Mouse (Mus musculus): ENCODE measurements around the gene Krt42. TPM values are rescaled to one million over a fixed set of nuclear protein-coding genes. Genes with fewer than 3 reads are reported as not detected.
A peak's percentile ranks its signal among the peaks of the same experiment; 100 is the strongest.

The Krt42 gene
- polyA plus RNA-seq, 1 experiment from 2014 or later, result not detected

GRCm38 (mm10) chr11:100301292-100301691 is 31.6 kb upstream of the Krt42 start:
- no peaks in the 10 kb centered on the region for H3K36me3 ChIP-seq (ENCODE audit: control insufficient read depth, insufficient read depth, low read length)
- H3K4me2 ChIP-seq (ENCODE audit: low read depth, low read length), result no peak overlapping the region
- no peaks in the 10 kb centered on the region for H3K9me3 ChIP-seq (ENCODE audit: control insufficient read depth, low read length)
- H3K4me1 ChIP-seq (ENCODE audit: control insufficient read depth, insufficient read depth, low read length), result 0 out of 2 replicates have a peak, but pooled peaks cover 5% of the 10 kb centered on the region
- H3K27ac ChIP-seq (ENCODE audit: low read length), result no peak overlapping the region
- WGBS, result 74% methylated on average over 5 of the region's 5 CpGs
- H3K4me3 ChIP-seq (ENCODE audit: low read length), result no peak overlapping the region
- no peaks in the 10 kb centered on the region for H3K27me3 ChIP-seq (replicated peaks; ENCODE audit: control insufficient read depth, insufficient read depth, low read length)
- no peak overlapping the region for H3K9ac ChIP-seq (ENCODE audit: low read depth, low read length)
- ATAC-seq, result no peak

DNA sequence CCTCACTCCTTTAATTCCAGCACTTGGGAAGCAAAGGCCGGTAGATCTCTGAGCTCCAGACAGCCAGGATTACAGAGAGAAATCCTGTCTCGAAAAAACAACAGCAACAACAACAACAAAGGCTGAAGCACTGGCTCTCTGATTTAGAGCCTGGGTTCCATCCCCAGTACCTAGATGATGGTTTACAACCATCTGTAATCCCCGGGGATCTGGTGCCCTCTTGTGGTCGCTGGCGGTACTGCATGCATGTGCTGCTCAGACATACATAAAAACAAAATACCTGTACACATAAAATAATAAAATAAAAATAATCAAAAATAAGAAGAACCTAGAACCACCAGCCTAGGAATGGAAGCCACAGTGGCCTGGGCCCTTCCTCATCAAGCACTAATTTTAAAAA is 30.6 kb upstream of the Krt42 start:
- no peaks in the 10 kb centered on the region for H3K36me3 ChIP-seq (ENCODE audit: control insufficient read depth, insufficient read depth, low read length)
- 9% methylated on average over 5 of the region's 5 CpGs for WGBS
- ATAC-seq, result no peak
- 0 out of 2 replicates have a peak, but pooled peaks cover 7% of the 10 kb centered on the region for H3K4me1 ChIP-seq (ENCODE audit: control insufficient read depth, insufficient read depth, low read length)
- H3K4me2 ChIP-seq (ENCODE audit: low read depth, low read length), result no peak overlapping the region
- H3K4me3 ChIP-seq (ENCODE audit: low read length), result no peak overlapping the region
- no peak overlapping the region for H3K27ac ChIP-seq (ENCODE audit: low read length)
- no peaks in the 10 kb centered on the region for H3K27me3 ChIP-seq (replicated peaks; ENCODE audit: control insufficient read depth, insufficient read depth, low read length)
- H3K9me3 ChIP-seq (ENCODE audit: control insufficient read depth, low read length), result no peaks in the 10 kb centered on the region
- no peak overlapping the region for H3K9ac ChIP-seq (ENCODE audit: low read depth, low read length)

GRCm38 (mm10) chr11:100298274-100299036 is 28.8 kb upstream of the Krt42 start:
- Histone ChIP-seq H3K4me3 (ENCODE audit: low read length) (0 out of 2 replicates have a peak overlapping the region, but pooled peaks have one; percentile 6), H3K27me3 (replicated peaks; ENCODE audit: control insufficient read depth, insufficient read depth, low read length) (no peaks in the 10 kb centered on the region), H3K9me3 (ENCODE audit: control insufficient read depth, low read length) (no peaks in the 10 kb centered on the region), H3K36me3 (ENCODE audit: control insufficient read depth, insufficient read depth, low read length) (no peaks in the 10 kb centered on the region), H3K4me1 (ENCODE audit: control insufficient read depth, insufficient read depth, low read length) (0 out of 2 replicates have a peak, but pooled peaks cover 9% of the 10 kb centered on the region), H3K4me2 (ENCODE audit: low read depth, low read length) (peak overlapping the region; percentile 41; the same call in 1 of the 2 replicates), H3K27ac (ENCODE audit: low read length) (no peak overlapping the region), H3K9ac (ENCODE audit: low read depth, low read length) (no peak overlapping the region)
- WGBS, result 18% methylated on average over 18 of the region's 18 CpGs
- peak; percentile 52; the same call in 1 of the 2 replicates for ATAC-seq

DNA sequence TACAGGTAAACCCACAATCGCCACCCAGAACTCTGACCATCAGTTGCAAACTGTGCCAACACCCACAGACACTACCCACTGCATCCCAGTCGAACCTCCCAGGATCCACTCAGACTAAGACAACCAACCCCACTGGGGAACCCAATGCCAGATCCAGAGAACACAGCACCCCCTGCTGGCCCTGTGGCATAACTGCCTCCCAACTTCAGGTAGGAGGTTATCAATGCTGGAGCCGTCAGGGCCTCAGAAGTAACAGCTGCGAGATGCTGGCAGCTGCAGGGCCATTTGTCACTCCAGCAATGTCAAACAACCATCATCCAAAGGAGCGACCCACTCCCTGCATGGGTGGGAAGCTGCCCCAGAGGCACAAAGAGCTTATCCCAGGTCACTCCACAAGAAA is 28.1 kb upstream of the Krt42 start:
- H3K4me1 ChIP-seq (ENCODE audit: control insufficient read depth, insufficient read depth, low read length), result 0 out of 2 replicates have a peak, but pooled peaks cover 9% of the 10 kb centered on the region
- H3K36me3 ChIP-seq (ENCODE audit: control insufficient read depth, insufficient read depth, low read length), result no peaks in the 10 kb centered on the region
- H3K4me3 ChIP-seq (ENCODE audit: low read length), result no peak overlapping the region
- H3K4me2 ChIP-seq (ENCODE audit: low read depth, low read length), result peak overlapping the region; percentile 41; the same call in 1 of the 2 replicates
- 40% methylated on average over 5 of the region's 5 CpGs for WGBS
- H3K27me3 ChIP-seq (replicated peaks; ENCODE audit: control insufficient read depth, insufficient read depth, low read length), result no peaks in the 10 kb centered on the region
- H3K9ac ChIP-seq (ENCODE audit: low read depth, low read length), result no peak overlapping the region
- ATAC-seq, result no peak
- H3K9me3 ChIP-seq (ENCODE audit: control insufficient read depth, low read length), result no peaks in the 10 kb centered on the region
- no peak overlapping the region for H3K27ac ChIP-seq (ENCODE audit: low read length)

DNA sequence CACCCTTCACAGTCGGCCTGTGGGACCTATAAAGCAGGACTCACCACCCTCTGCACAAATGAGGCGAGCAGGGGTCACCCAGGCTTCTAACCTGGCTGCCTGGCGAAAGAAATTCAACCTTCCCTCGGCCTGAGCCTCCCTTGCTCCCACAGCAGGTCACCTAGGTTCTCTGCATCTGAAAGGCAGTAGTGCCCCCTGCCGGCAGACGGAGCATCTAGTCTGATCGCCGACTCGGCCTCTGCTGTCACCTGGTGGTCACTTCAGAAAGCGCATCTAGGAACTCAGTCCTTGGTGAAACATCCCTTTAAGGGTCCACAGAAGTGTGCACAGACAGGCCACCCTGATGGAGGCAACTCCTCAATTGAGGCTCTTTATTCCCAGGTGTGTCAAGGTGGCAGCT is 25.6 kb upstream of the Krt42 start:
- H3K36me3 ChIP-seq (ENCODE audit: control insufficient read depth, insufficient read depth, low read length), result no peaks in the 10 kb centered on the region
- ATAC-seq, result peak; percentile 59
- H3K4me3 ChIP-seq (ENCODE audit: low read length), result no peak overlapping the region
- 0 out of 2 replicates have a peak overlapping the region, but pooled peaks have one; percentile 24 for H3K9ac ChIP-seq (ENCODE audit: low read depth, low read length)
- 3% methylated on average over 10 of the region's 10 CpGs for WGBS
- H3K27ac ChIP-seq (ENCODE audit: low read length), result no peak overlapping the region
- H3K4me1 ChIP-seq (ENCODE audit: control insufficient read depth, insufficient read depth, low read length), result peaks cover 13% of the 10 kb centered on the region
- H3K9me3 ChIP-seq (ENCODE audit: control insufficient read depth, low read length), result no peaks in the 10 kb centered on the region
- no peak overlapping the region for H3K4me2 ChIP-seq (ENCODE audit: low read depth, low read length)
- no peaks in the 10 kb centered on the region for H3K27me3 ChIP-seq (replicated peaks; ENCODE audit: control insufficient read depth, insufficient read depth, low read length)

DNA sequence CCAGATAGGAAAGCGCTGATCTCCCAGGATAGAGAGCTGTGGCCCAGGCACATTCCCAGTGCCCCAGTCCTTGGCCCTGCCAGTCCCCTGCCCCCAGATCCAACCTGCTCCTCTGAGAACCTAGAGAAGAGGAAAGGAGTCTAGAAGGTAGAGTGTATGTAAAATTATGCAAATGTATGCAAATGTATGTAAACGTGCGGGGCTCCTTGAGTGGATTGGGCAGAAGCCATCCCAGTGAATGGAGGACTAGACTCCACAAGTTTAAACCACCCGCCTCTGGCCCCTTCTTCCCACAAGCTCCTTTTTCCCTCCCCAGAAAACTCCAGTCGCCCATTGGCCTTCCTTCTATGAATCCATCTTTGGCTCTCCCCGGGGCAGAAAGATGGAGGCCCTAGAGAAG is 23.2 kb upstream of the Krt42 start:
- no peak for ATAC-seq
- H3K9ac ChIP-seq (ENCODE audit: low read depth, low read length), result no peak overlapping the region
- H3K36me3 ChIP-seq (ENCODE audit: control insufficient read depth, insufficient read depth, low read length), result no peaks in the 10 kb centered on the region
- WGBS, result 66% methylated on average over 6 of the region's 6 CpGs
- no peaks in the 10 kb centered on the region for H3K9me3 ChIP-seq (ENCODE audit: control insufficient read depth, low read length)
- no peak overlapping the region for H3K27ac ChIP-seq (ENCODE audit: low read length)
- no peaks in the 10 kb centered on the region for H3K27me3 ChIP-seq (replicated peaks; ENCODE audit: control insufficient read depth, insufficient read depth, low read length)
- H3K4me3 ChIP-seq (ENCODE audit: low read length), result no peak overlapping the region
- peaks cover 26% of the 10 kb centered on the region for H3K4me1 ChIP-seq (ENCODE audit: control insufficient read depth, insufficient read depth, low read length)
- H3K4me2 ChIP-seq (ENCODE audit: low read depth, low read length), result no peak overlapping the region

- Histone ChIP-seq H3K4me3 (ENCODE audit: low read length) (no peak overlapping the region), H3K9me3 (ENCODE audit: control insufficient read depth, low read length) (no peaks in the 10 kb centered on the region), H3K9ac (ENCODE audit: low read depth, low read length) (peak overlapping the region; percentile 37; the same call in 1 of the 2 replicates), H3K4me2 (ENCODE audit: low read depth, low read length) (no peak overlapping the region), H3K4me1 (ENCODE audit: control insufficient read depth, insufficient read depth, low read length) (peaks cover 32% of the 10 kb centered on the region), H3K27ac (ENCODE audit: low read length) (peak overlapping the region; percentile 57), H3K36me3 (ENCODE audit: control insufficient read depth, insufficient read depth, low read length) (no peaks in the 10 kb centered on the region), H3K27me3 (replicated peaks; ENCODE audit: control insufficient read depth, insufficient read depth, low read length) (no peaks in the 10 kb centered on the region)
- 38% methylated on average over 5 of the region's 5 CpGs for WGBS
- ATAC-seq, result no peak
Observed at GRCm38 (mm10) chr11:100290235-100290634, 20.6 kb upstream of the Krt42 start.

DNA sequence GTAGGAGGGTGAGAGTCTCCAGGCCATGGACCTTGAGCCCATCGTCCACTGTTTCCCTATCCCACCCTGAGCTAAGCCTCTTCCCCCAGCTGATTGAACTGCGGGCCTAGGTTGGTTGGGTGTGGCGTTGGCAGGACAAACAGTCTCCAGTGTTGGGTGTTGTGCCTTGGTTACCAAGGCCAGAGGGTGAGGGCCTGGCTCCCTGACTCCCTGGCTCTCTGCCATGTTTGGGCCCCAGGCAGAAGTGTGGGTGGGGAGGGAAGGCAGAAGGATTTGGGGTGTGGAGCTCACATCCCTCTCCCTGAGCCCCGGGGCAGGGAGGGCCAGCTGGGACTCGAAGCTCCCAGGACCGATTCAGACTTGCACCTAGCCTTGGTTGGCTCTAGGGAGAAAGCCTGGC is 19.3 kb upstream of the Krt42 start:
- peak; percentile 80 for ATAC-seq

GRCm38 (mm10) chr11:100287024-100287423 is 17.4 kb upstream of the Krt42 start:
- no peaks in the 10 kb centered on the region for H3K9me3 ChIP-seq (ENCODE audit: control insufficient read depth, low read length)
- ATAC-seq, result peak; percentile 91
- peak overlapping the region; percentile 51 for H3K9ac ChIP-seq (ENCODE audit: low read depth, low read length)
- no peaks in the 10 kb centered on the region for H3K36me3 ChIP-seq (ENCODE audit: control insufficient read depth, insufficient read depth, low read length)
- H3K27ac ChIP-seq (ENCODE audit: low read length), result peak overlapping the region; percentile 92
- peaks cover 40% of the 10 kb centered on the region for H3K4me1 ChIP-seq (ENCODE audit: control insufficient read depth, insufficient read depth, low read length)
- no peaks in the 10 kb centered on the region for H3K27me3 ChIP-seq (replicated peaks; ENCODE audit: control insufficient read depth, insufficient read depth, low read length)
- 30% methylated on average over 10 of the region's 10 CpGs for WGBS
- no peak overlapping the region for H3K4me3 ChIP-seq (ENCODE audit: low read length)
- H3K4me2 ChIP-seq (ENCODE audit: low read depth, low read length), result no peak overlapping the region

More for the DNA sequence above, 19.3 kb upstream of the Krt42 start:
- Histone ChIP-seq H3K27me3 (replicated peaks; ENCODE audit: control insufficient read depth, insufficient read depth, low read length) (no peaks in the 10 kb centered on the region), H3K9me3 (ENCODE audit: control insufficient read depth, low read length) (no peaks in the 10 kb centered on the region), H3K36me3 (ENCODE audit: control insufficient read depth, insufficient read depth, low read length) (no peaks in the 10 kb centered on the region), H3K4me2 (ENCODE audit: low read depth, low read length) (peak overlapping the region; percentile 25; the same call in 1 of the 2 replicates), H3K4me3 (ENCODE audit: low read length) (no peak overlapping the region), H3K9ac (ENCODE audit: low read depth, low read length) (peak overlapping the region; percentile 52; the same call in 1 of the 2 replicates), H3K4me1 (ENCODE audit: control insufficient read depth, insufficient read depth, low read length) (peaks cover 40% of the 10 kb centered on the region), H3K27ac (ENCODE audit: low read length) (peak overlapping the region; percentile 81)
- WGBS, result 54% methylated on average over 6 of the region's 6 CpGs
